Mouse (Mus musculus) adrenal gland, postnatal 10 days (tissue): ENCODE results near the gene 4930524J08Rik. TPM values are rescaled to one million over a fixed set of nuclear protein-coding genes. Genes with fewer than 3 reads are reported as not detected.

Source experiments
- DNase-seq: peaks from one replicate; pipeline ENCODE4 v3.0.0; 2021; ENCODE audit warnings: mixed read lengths
- long read RNA-seq, 2 experiments: library from polyadenylated mRNA; stranded (forward); transcript quantifications; one replicate each; pipeline ENCODE4 v2.0.0; 2021
- total RNA-seq, 2 experiments: library from RNA; stranded (reverse); gene quantifications; 2 replicates each; pipeline ENCODE4 v1.2.3; 2021

Gene 4930524J08Rik
- 1 to 10 TPM; 2.6 to 4.1 TPM for total RNA-seq
- long read RNA-seq, experiment 1, partial matches to known transcripts: 0 of 2 reads
- long read RNA-seq, experiment 1, other reads (novel, unspliced or antisense): 0 of 2 reads
- long read RNA-seq, experiment 2, partial matches to known transcripts: 0 of 2 reads
- long read RNA-seq, experiment 2, other reads (novel, unspliced or antisense): 0 of 2 reads

DNA sequence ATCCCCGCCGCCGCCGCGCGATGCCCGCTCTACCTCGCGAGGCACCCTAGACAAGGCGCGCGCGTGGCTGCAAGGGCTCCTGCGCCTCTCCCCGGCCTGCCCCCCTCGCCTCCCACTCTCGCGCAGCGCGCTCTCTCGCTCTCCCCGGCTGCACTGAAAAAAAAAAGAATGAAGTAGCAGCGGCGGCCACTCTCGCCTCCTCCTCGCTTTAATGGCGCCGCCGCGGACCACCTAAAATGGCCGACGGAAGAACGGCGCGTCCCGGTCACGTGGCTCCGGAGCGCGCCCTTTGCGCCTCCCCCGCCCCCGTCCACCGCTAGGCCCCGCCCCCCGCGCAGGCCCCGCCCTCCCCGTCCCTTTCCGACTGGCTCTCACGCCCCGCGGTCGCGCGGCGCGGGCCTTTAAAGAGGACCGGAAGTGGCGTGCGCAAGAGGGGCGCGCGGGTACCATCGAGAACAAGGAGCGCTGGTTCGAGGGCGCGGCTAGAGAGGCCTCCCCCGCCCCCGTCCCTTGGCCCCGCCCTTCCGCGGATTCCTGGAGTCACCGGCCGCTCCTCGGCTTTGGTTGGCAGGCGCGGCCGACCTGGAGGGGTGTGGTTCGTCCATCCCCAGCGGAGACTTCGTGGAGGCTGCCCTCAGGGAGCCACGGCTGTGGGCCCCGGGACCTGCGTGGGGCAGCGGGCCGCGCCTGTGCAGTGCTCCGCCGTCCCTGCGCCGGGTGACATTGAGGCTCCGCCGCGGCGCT, at the start of gene 4930524J08Rik, which contains the start of gene Hnrnpd:
4930524J08Rik (plus strand) TSS at position 363 of the 744 bp plus-strand sequence.
Hnrnpd (minus strand) TSS at position 240 of the 744 bp plus-strand sequence.
- DNase-seq: peak; percentile 95

DNA sequence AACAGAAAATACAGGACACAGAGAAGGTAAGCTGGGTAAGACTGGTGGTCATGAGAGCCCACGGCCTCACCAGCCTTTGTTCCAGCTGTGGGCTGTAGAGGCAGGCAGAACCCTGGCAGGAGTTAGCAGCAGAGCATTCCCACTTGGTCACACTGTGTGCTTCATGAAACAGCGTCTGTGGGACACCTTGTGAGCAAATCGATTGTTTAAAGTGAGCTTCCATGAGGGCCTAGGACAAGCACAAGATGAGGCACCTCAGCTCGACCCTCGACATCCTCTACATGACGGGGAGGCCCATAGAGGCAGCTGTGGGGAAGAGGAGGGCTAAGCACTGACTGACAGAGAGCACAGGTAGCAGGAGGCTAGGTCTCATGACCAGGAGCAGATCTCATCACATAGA, 47.0 kb upstream of the 4930524J08Rik start:
- no peak for DNase-seq

DNA sequence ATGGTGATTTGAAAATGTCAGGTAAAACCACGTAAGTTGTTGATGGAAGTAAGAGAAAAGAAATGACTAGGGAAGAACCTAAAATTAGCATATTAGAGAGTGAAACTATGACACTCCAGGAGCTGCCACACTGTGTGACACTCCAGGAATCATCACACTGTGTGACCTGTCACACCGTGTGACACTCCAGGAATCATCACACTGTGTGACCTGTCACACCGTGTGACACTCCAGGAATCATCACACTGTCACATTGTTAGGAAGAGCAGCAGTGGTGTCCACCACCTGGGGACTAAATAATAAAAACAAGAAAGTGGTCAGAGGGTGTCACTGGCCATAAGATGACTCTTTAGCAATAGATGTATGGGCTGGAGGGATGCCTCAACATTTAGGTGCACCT, 39.4 kb upstream of the 4930524J08Rik start:
- DNase-seq: no peak

DNA sequence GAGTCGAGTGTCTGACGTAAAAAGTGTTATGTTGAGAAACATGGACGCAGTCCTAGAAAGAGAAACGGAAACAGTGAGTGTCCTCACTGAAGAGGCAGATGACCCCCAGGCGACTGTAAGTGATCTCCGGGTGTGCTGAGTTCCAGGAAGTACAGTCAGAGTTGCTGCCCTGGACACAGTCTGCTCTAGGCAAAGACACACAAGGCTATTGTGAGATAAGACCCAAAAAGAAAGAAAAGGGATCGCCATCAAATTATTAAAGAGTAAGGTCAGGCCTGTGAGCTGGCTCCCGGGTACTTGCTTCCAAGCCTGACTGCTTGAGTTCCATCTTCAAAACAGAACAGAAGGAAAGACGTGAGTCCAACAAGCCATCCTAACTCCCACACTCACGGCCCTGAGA, 37.6 kb upstream of the 4930524J08Rik start:
- no peak for DNase-seq

DNA sequence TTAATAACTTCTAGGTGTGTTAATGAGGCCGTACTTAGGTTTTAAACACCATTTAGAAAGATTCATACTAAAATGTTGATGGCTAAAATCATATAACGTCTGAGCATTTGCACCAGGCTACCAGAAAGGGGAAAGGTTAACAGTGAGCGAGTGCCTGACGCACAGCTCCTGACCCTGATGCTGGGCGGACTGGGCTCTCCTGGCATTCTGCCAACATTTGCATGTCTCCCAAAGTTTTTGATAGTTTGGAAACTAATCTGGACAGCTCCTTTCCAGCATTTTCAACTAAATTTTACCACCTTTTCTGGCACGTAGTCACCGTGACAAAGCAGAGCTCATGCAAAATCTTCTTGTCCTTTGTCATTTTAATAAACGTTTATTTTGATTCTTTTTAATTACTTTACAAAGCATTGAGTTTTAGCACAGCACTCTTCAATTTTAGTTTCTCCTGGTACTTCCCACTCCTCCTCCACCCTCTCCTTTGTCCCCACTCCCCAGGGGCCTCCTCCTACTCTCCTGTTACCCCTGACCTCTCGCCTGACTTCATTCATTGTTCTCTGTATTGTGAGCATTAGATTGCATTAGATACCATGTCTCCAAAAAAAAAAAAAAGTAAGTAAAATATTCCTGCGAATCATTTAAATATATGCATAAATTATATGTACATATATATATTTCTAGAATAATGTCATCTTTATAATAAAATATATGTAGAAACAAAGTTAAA, 36.9 kb upstream of the 4930524J08Rik start:
- DNase-seq: peak; percentile 51

DNA sequence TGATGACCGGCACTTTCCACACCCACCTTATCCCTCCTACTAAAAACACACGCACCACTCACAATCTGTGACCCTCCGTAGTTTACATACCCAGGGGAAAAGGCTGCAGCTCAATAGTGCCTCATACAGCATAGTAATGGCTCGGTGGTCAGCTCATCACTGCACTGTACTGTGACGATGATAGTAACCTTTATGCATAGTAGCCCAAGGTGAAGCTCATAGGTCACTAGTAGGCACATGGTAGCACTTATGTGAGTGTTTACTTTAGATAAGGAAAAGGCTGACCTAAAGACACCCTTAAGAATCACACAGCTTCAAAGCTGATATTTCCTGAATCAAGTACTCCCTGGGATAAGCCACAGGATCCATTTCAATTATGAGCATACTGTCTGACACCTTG, 26.3 kb upstream of the 4930524J08Rik start:
- DNase-seq: no peak

DNA sequence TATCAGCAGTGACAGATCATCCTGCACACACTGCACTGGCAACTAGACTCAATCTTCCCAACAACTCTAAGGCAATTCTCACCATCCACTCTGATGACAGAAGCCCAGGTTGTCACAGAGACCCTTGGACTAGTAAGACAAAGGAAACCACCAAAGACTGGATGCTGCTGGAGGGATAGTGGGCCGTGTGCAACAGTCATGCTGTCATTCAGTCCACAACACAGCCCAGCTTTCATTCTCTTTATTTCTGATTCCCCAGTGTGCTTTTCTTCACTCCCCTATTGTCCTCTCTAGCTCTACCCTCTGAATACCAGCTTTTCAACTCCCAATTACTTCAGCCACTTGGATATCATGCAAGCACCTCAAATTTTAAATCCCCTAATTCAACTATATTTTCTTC, 25.0 kb upstream of the 4930524J08Rik start:
- DNase-seq: no peak

DNA sequence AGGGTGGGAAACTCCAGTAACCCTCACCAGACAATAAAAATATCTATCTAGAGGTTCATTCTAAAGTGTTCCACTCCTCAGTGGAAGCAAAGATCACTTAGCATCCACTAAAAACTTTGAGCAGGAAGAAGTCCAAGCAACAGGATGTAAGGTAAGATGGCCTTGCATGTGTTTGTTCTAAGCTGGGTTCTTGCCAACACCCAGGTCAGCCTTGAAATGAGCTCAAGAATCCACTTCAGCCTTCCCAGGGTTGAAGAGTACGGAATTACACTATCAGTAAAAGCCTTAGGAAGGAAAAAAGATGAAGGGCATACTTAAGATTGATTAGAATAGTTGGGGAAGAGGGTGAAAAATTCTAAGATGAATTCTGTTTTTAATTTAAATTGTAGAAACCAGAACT, 20.2 kb upstream of the 4930524J08Rik start:
- DNase-seq: no peak

DNA sequence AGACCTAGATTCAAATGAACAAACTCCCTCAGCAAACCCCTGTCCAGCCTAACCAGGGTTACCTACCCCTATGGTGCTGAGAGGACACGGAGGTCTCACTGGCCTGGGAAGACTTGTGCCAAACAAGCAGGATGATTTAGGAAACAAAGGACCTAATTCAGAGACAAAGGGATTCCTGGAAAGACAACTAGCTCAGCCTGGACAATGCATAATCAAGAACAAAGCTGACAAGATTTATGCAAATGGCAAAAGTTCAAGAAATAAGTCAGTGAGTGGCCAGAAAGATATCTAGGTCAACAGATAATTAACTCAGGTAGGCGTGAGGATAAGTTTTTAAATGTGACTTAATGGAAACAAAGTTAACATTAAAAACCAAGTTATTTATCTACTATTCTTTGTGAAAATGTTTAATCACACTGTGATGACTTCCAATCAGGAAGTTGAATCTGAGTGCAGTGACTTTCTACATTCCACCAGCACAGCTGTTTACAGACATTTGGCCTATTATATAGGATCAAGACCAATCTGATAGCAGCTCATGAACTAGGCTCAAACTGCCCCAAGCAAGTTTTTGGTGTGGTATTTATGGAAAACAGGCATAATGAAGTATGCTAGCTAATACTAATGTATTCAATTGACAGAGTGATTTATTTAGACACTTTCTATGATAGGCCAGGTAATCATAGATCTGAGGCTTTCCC, 19.5 kb upstream of the 4930524J08Rik start:
- no peak for DNase-seq

DNA sequence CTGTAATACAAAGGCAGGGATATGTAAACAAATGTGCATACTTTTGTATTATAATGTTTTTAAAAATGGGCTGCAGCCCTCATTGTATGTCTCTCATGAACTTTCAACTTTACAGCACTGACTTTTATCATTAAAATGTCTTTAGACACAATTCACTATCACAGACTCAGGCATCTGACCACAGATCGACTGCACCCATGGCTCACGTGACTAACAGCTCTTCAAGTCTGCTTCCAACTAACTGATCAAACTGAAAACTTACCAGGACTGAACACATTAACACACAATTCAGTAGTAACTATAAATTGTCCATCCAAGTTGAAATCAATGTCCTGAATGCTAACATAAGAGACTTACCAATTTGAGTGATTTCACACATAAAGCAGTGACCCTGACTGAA, 18.9 kb upstream of the 4930524J08Rik start:
- DNase-seq: no peak

DNA sequence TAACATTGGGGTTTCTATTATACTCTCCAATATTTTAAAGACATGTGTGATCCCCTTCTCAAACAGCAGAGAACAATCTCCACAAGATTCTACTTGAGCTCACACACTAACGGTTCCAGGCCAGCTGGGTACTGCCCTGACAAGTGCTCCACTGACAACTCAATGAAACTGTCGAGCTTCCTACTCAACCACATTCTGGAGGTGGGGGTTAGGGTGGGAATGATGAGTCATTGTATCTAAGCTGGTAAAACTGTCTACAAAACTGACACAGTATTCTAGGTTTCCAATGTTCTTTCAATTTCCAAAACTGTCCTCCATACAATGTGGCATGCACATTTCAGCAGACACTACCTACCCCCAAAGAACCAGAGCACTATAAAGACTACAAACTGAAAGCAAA, 4.9 kb upstream of the 4930524J08Rik start:
- DNase-seq: peak; percentile 21

DNA sequence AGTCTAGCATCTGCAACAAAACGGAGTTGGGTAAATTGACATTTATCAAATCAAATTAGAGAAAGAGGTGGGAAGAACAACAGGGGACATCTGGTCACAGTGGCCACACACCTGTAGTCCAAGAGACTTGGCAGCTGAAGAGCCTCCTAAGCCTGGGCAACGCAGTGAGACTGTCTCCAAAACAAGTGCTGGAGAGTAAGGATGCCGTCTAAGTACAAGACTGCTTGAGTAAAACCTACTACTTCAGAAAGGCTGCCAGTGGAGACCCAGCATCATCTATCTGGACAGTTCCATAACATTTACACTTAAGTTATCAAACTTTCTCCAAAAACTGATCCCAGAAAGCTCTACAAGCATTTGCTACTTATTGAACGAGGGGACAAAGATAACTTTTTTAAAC, 3.8 kb upstream of the 4930524J08Rik start:
- DNase-seq: no peak

DNA sequence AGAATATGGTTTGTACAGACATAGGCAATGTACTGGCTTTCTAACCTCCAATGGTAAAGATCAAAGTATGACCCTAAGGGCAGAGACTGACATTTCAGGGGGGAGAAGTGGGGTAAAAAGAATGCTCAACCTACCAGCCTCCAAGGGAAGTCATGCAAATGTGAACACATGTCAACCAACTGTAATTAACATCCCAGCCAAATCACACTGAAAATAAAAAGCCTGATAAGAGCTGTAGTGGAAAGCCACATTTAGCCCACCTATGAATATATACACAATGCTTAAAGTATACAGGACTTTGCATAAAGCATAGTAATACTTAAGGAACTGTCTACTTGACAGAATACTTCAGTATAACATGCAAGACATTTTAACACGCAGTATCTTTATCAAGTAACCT, 3.1 kb upstream of the 4930524J08Rik start:
- DNase-seq: no peak

DNA sequence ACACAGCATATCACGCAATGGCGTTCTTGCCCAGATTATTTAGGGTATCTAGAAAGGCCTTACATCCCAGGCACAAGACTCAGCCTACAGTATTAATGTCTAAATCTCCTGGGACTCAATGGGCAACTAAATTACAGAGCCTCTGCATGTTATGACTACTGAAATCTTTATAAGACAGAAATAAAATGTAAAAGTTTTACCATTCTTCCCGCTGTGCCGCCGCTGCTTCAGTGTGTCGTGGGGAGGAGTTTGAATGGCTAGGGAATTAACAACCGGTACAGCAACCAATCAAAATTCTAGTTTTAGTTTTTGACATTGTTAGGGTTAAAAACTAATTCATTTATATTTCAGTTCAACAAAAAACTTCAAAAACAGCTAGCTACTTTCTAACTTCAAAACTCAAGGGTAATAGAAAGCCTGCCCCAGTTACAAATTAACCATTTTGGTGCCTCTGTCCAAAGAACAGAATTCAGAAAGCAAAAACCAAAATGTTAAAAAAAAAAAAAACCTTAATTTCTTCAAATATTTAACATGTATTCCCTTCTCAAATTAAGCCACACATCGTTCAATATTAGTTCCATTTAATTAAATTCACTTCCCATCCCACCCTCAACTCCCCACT, 2.4 kb upstream of the 4930524J08Rik start:
- DNase-seq: no peak

DNA sequence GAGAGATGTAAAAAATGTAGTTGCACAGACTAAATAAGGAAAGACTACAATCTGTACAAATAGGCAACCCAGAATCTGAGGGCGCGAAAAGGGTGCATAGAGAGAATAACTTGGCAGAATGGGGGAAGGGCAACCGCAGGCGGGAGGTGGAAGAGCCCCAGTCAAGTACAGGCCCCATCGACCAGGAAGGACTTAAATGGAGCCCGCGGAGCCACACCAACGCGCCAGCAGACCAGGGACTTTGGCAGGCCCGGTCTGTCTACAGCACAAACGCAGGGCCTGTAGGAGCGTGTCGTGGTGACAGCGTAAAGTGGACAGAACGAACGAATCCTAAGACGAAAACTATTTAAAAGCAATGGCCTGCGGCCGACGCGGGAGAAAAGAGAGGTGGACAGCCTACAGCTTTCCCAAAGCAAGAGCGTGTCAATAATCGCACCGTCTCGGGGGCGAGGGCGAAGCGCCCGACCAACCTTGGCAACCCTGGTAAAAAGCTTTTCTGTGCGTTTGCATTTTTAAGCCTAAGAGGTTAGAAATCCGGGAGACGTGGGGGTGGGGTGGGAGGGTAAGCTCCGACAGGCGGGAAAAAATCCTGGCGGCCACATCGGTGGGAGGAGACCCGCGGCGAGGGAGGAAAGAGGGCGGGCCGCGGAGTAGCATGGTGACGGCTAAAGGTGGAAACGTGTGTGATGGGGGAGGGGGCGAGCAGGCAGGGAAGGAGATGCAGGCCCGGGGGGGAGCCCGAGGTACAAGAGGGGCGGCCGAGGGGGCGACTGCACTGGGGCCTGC, 1.2 kb upstream of the 4930524J08Rik start:
- DNase-seq: peak; percentile 89

DNA sequence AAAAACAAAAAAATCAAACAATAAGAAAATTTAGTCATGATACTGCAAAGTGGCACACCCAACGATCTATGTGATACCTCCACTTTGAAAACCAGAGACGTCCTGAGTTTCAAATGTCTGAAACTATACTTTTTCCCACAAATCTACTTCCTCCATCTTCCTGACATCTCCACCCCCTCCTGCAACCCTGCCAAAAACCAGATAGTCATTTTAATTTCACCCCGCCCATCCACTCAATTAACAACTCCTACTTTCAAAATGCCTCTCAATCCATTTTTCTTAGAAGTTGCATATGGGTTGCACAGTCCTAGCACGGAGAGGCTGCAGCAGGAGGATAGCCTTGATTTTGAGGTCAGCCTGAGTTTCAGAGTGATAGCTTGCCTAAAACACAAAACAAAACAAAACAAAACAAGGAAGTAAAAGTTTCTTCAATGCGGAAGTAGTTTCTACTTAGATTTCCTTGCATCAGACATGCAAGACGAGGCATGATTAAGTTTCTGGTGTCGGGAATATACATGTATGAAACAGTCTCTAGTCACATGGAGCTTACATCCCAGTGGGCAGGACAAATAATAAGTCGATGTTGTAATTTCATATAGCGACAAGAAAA, 4.7 kb downstream of the 4930524J08Rik start:
- no peak for DNase-seq

DNA sequence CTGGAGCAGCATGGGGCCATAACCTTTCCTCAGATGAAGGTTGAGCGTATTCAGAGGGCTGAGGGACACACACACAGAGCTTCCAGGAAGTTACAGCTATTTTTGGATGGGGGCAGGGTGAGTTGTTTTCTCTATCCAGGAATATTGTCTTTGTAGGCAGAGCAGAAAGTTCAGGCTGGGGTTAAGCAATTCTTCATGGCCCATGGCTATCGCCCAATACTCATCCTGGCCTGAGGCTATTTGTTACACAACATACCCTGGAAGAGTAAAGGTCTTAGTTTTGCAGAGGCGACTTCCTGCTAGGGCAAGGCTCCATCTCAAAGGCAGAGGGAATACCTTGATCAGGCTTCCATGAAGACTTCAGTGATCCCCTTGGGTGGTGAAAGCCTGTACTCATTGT, 15.3 kb downstream of the 4930524J08Rik start:
- peak; percentile 29 for DNase-seq

DNA sequence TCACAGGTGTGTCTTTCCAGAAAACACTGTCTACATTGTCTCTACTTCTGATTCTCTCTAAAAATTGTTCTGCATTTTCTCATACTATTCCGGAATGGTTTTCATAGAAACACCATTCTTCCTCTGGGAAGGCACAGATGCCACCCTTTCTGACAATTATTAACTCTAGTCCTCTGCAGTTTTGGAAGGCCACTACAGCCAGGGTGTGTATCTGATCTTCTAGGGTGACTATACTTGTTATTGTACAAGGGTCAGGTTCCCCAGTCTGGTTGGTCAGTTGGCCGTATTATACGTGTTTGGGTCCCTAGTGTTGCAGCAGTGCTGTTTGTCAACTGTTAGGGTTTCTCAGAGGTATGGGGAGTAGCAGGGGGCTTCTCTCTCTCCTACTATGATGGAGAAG, 15.8 kb downstream of the 4930524J08Rik start:
- no peak for DNase-seq

DNA sequence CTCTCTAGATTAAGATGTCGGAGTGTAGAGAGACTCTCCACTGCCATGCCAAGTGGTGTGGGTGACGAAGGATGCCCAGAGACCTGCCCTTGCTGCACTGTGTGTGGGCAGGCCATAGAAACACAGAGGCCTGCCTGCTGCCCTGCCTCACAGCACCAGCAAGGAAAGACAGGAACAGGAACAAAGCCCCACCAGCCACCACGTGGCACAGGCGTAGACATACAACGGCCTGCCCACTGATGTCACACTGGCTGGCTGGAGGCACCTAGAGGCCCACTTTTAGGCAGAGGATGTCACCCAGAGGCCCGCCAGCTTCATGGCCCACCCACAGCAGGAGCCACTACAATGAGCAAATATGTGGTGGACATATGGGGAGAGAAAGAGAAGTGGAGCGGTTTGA, 21.2 kb downstream of the 4930524J08Rik start:
- DNase-seq: no peak

DNA sequence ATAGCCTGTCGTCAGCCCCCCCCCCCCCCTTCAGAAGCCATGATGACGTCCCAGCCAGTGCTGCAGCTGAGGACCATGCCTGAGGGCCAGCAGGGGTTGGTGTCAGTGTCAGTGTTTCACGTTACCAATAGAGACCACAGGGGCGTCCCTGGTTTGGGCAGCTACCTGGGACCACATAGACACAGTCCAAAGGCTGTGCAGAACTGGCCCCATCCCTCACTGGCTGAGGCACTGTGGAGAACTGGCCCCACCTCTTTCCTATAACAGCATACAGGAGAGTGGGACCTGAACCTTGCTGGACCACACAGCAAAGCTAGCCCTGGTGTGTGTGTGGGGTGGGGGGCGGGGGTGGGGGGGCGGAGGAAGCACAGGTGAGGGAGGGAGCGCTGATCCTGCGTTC, 21.6 kb downstream of the 4930524J08Rik start:
- no peak for DNase-seq

DNA sequence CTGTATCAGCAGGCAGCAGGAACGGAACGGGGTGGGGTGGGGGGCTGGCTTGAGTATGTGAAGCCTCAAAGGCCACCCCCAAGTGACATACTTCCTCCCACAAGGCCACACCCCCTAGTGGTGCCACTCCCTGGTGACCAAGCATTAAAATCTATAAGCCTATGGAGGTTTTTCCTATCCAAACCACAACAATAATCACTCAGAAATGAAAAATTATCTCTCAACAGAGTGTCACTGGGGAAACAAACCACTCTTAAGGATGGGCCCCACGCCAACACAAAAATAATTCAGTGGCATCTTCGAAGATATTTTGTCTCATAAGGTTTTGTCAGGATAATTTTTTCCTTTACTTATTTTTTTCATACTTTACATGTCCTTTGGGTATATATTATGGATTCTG, 25.0 kb downstream of the 4930524J08Rik start:
- DNase-seq: no peak
